Mouse (Mus musculus) neural tube, embryonic 15.5 days (tissue): ENCODE data around the gene Gcdh. TPM values are rescaled to one million over a fixed set of nuclear protein-coding genes. Genes with fewer than 3 reads are reported as not detected.

ENCODE experiments used
- ATAC-seq: fragments of 200-750 bp; cut with Nextera tagmentation; 2 replicates; pipeline ENCODE4 v1.8.0; 2017; ENCODE audit warnings: mild to moderate bottlenecking, moderate TSS enrichment, moderate library complexity; ENCODE audit not compliant: low FRiP score
- H3K27ac ChIP-seq: fragments of 300-500 bp; sonication (generic); replicated peaks from 2 replicates; pipeline ENCODE4 v1.5.1; 2015; ENCODE audit warnings: mild to moderate bottlenecking, inconsistent platforms
- H3K27me3 ChIP-seq: fragments of 300-500 bp; sonication (generic); replicated peaks from 2 replicates; pipeline ENCODE4 v1.6.1; 2015; ENCODE audit warnings: inconsistent platforms
- H3K36me3 ChIP-seq: fragments of 300-500 bp; sonication (generic); 2 replicates; pipeline ENCODE4 v1.6.1; 2015; ENCODE audit warnings: inconsistent platforms
- H3K4me1 ChIP-seq: fragments of 300-500 bp; sonication (generic); 2 replicates; pipeline ENCODE4 v1.6.1; 2015; ENCODE audit warnings: inconsistent platforms
- H3K4me2 ChIP-seq: fragments of 300-500 bp; sonication (generic); 2 replicates; pipeline ENCODE4 v1.6.1; 2015; ENCODE audit warnings: inconsistent platforms, mild to moderate bottlenecking, moderate library complexity
- H3K4me3 ChIP-seq: fragments of 300-500 bp; sonication (generic); replicated peaks from 2 replicates; pipeline ENCODE4 v1.5.1; 2015; ENCODE audit warnings: mild to moderate bottlenecking, inconsistent platforms
- H3K9ac ChIP-seq: fragments of 300-500 bp; sonication (generic); replicated peaks from 2 replicates; pipeline ENCODE4 v1.6.1; 2015; ENCODE audit warnings: mild to moderate bottlenecking, inconsistent platforms
- H3K9me3 ChIP-seq: fragments of 300-500 bp; sonication (generic); replicated peaks from 2 replicates; pipeline ENCODE4 v1.6.1; 2016; ENCODE audit warnings: inconsistent platforms
- WGBS: fragments of 180-500 bp; shearing (Covaris S2); methylation state at CpG from one replicate; pipeline ENCODE4 v1.1.7; 2015; ENCODE audit warnings: mixed read lengths; 5-methylcytosine and 5-hydroxymethylcytosine counted together
- polyA plus RNA-seq: library from polyadenylated mRNA; unstranded; fragments of >200 nt; fragmentation: Nextera tagmentation; extraction: Ambion mirVana; gene quantifications from 2 replicates; pipeline ENCODE4 v1.2.1, GENCODE M21; 2015

The Gcdh gene
- polyA plus RNA-seq, 1 experiment from 2014 or later: 39.8 TPM

DNA sequence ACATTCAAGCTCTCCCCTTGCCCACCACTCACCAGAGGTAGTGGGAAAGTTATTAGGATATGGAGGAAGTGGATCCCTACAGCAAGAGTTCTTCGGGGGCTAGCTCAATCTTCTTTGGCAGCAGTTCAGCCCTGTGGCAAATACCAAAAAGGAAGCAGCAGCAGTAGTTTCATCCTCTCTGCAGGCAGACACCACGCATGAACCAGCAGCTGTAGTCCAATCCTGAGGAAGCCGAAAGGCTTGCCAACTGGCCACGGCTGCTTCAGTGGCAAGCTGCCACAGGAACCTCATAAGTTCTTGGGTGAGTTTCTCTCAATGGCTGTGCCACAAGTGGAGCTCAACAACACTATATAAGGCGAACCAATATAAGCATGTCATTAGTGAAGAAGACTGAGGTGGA, 2.2 kb upstream of the Gcdh start:
- Histone ChIP-seq H3K4me1 (peaks cover 23% of the 10 kb centered on the region), H3K9ac (no peak overlapping the region), H3K4me2 (no peak overlapping the region), H3K36me3 (peaks cover 1% of the 10 kb centered on the region), H3K4me3 (no peak overlapping the region), H3K27ac (no peak overlapping the region), H3K27me3 (0 out of 2 replicates have a peak, but pooled peaks cover 4% of the 10 kb centered on the region), H3K9me3 (no peaks in the 10 kb centered on the region)
- no peak for ATAC-seq
- WGBS: 81% methylated on average over 5 of the region's 5 CpGs

DNA sequence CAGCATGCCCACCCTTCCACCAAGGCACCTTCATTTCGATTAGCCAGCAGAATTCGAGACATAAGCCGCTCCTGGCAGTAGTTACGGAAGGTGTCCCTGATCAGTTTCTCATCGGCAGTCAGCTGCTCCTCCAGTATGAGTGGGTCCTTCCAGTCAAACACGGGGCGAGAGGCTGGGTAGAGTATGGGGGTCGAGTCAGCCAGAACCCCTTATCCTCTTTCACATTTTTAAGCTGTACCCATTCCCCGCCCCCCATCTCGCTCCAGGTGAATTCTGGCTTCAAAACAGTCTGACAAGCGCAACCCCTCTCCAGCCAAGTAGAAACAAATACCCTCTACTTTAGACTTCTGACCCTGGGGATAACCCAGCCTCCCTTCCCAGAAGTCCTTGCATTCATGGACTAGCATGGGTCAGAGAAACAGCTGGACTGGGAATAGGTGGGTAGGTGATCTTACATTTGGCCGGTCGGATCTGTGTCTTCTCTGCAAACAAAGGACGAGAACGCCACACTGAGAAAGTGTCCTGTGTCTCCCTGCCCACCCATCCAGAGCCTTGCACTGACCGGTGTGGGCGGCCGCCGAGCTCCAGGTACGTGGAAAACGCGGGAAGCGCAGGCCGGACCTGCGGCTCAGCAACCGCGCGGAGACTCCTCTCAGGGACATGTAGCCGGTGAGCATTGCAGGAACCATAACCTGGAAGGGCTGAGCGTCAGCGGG, 570 bp downstream of the Gcdh start:
- Histone ChIP-seq H3K4me3 (peak overlapping the region; percentile 68), H3K4me2 (peak overlapping the region; percentile 85), H3K4me1 (peaks cover 23% of the 10 kb centered on the region), H3K9ac (peak overlapping the region; percentile 73), H3K36me3 (peaks cover 22% of the 10 kb centered on the region), H3K9me3 (no peaks in the 10 kb centered on the region), H3K27me3 (no peaks in the 10 kb centered on the region), H3K27ac (peak overlapping the region; percentile 69; the same call in 1 of the 2 replicates)
- 11% methylated on average over 31 of the region's 31 CpGs for WGBS
- peak; percentile 64 for ATAC-seq

DNA sequence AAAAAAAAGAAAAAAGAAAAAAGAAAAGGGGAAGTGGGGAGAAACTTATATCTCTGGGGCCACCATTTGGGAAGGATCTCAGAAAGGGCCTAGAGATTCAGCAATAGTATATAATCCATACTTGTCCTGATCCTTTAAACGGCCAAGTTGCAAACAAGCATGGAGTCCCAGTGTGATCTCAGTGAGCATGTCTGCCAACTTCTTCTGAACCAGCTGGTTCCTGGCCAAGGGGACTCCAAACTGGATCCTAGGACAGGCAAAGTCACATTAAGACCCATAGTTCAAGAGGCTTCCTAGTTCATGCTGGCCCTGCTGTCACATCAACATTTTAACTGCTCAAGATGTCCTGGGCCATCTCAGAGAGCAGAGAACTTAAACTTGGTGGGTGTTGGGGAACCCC, 4.6 kb downstream of the Gcdh start:
- no peak for ATAC-seq
- Histone ChIP-seq H3K9me3 (no peaks in the 10 kb centered on the region), H3K27me3 (no peaks in the 10 kb centered on the region), H3K9ac (no peak overlapping the region), H3K4me3 (no peak overlapping the region), H3K27ac (no peak overlapping the region), H3K36me3 (peaks cover 48% of the 10 kb centered on the region), H3K4me1 (peaks cover 17% of the 10 kb centered on the region), H3K4me2 (no peak overlapping the region)
- WGBS: 100% methylated on average over 1 of the region's 1 CpGs

DNA sequence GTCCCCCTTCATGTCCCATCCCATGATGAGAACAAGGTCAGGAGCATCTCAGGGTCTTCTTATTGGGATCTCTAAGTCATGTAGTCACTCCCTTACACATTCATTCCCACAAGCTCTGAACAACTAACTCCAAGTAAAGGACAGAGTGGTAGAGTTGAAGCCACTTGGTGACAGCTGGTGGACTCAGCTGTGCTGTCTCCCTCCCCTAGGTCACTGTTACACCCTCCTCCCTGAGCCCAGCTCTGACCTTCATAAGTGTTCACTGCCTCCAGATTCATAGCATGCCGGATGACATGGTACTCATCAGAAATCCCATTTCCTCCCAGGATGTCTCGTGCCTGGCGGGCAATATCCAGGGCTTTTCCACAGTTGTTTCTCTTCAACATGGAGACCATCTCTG, 5.4 kb downstream of the Gcdh start:
- no peak overlapping the region for H3K4me2 ChIP-seq
- ATAC-seq: no peak
- WGBS: 96% methylated on average over 3 of the region's 3 CpGs
- H3K9me3 ChIP-seq: no peaks in the 10 kb centered on the region
- peaks cover 13% of the 10 kb centered on the region for H3K4me1 ChIP-seq
- no peak overlapping the region for H3K4me3 ChIP-seq
- no peak overlapping the region for H3K9ac ChIP-seq
- peaks cover 48% of the 10 kb centered on the region for H3K36me3 ChIP-seq
- H3K27me3 ChIP-seq: no peaks in the 10 kb centered on the region
- no peak overlapping the region for H3K27ac ChIP-seq

DNA sequence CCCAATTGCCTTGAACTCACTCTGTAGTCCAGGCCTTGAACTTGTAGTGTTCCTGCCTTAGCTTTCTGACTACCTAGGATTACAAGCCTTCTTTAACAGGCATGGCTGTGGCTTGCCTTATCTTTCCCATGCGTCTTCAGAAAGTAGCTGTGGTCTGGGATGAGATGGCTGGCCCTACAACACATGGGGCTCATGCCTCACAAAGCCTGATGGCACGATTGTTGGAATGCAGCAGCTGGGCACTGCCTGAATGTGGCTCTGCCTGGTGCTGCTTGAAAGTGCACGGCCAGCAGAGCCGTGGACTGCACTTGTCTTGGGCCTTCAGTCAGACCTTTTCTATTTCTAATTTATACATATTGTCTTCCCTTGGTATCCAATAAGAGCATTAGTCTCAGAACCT, 9.0 kb downstream of the Gcdh start:
- no peaks in the 10 kb centered on the region for H3K4me1 ChIP-seq
- H3K27ac ChIP-seq: no peak overlapping the region
- no peak for ATAC-seq
- no peaks in the 10 kb centered on the region for H3K9me3 ChIP-seq
- H3K4me2 ChIP-seq: no peak overlapping the region
- H3K9ac ChIP-seq: no peak overlapping the region
- no peak overlapping the region for H3K4me3 ChIP-seq
- H3K27me3 ChIP-seq: no peaks in the 10 kb centered on the region
- WGBS: 94% methylated on average over 4 of the region's 4 CpGs
- H3K36me3 ChIP-seq: peaks cover 39% of the 10 kb centered on the region

DNA sequence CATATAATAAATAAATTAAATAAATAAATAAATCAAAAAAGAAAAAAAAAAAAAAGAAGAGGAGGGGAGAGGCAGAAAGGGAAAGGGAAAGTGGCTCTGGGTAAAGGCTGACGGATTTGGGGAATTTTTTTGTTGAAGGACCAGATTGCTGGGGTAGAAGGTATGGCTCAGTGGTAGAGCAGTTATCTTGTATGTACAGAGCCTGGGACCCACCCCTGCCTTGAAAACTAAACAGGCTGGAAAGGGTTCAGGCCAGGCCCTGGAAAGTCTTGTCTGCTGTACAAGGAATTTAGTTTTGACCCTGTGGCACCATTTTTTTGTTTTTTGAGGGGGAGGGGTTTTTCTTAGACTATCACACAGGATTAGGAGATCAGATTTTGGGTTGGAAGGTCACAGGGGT, 14.8 kb downstream of the Gcdh start:
- Histone ChIP-seq H3K4me3 (no peak overlapping the region), H3K4me2 (no peak overlapping the region), H3K27me3 (no peaks in the 10 kb centered on the region), H3K27ac (no peak overlapping the region), H3K9me3 (no peaks in the 10 kb centered on the region), H3K36me3 (no peaks in the 10 kb centered on the region), H3K4me1 (no peaks in the 10 kb centered on the region), H3K9ac (no peak overlapping the region)
- no peak for ATAC-seq
- WGBS: 97% methylated on average over 1 of the region's 1 CpGs

DNA sequence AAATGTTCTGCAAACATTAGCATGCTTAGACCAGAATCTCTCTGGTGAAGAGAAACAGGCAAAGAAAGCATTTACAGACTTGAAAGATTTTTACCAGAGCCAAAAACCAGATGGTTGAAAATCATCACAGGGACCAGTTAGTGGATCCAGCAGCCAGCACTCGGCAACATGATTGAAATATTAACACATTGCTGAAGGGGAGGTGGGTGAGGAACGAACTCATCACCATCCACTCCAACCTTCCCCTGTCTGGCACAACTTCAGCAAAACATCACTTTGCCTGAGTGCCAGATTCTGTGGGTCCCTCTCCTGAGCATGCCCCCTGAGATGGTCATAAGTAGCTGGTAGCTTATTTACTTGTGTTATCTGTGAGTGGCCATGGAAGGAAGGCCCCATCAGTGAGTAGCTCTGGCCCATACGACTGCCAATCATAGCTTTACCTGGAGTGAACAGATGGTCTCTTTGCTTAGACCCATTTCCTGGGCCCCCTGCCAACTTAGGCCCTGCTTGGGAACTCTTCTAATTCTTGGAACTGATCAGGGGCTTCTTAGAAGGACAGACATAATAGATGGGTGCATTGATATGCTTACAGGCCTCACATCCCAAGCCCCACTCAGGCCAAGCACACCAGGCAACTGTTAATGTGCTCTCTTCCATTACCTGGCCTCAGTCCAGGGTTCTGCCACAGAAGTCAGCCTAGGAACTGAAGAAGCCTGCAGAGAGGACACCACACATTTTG, 16.3 kb downstream of the Gcdh start:
- no peak overlapping the region for H3K4me2 ChIP-seq
- WGBS: 74% methylated on average over 3 of the region's 3 CpGs
- H3K36me3 ChIP-seq: no peaks in the 10 kb centered on the region
- H3K4me1 ChIP-seq: peaks cover 6% of the 10 kb centered on the region
- no peak overlapping the region for H3K9ac ChIP-seq
- H3K4me3 ChIP-seq: no peak overlapping the region
- H3K27me3 ChIP-seq: peaks cover 6% of the 10 kb centered on the region; the same call in 1 of the 2 replicates
- no peak for ATAC-seq
- H3K27ac ChIP-seq: no peak overlapping the region
- no peaks in the 10 kb centered on the region for H3K9me3 ChIP-seq

DNA sequence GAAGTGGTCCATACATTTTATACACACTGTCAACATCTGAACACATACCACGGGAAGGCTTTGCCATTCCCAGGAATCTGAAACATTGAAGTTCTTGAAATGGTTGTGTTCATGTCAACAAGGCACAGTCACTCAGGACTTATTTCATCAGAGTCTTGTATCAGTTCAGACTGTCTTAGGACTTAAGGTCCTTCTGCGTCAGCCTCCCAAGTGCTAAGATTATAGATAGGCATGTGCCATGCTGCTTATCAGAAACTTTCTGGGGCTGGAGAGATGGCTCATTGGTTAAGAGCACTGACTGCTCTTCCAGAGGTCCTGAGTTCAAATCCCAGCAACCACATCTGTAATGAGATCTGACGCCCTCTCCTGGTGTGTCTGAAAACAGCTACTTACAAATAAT, 19.4 kb downstream of the Gcdh start:
- Histone ChIP-seq H3K9ac (no peak overlapping the region), H3K4me1 (peaks cover 16% of the 10 kb centered on the region), H3K9me3 (no peaks in the 10 kb centered on the region), H3K27me3 (peaks cover 7% of the 10 kb centered on the region; the same call in 1 of the 2 replicates), H3K4me3 (no peak overlapping the region), H3K36me3 (peaks cover 5% of the 10 kb centered on the region; the same call in 1 of the 2 replicates), H3K4me2 (no peak overlapping the region), H3K27ac (no peak overlapping the region)
- no peak for ATAC-seq
- 94% methylated on average over 3 of the region's 3 CpGs for WGBS

DNA sequence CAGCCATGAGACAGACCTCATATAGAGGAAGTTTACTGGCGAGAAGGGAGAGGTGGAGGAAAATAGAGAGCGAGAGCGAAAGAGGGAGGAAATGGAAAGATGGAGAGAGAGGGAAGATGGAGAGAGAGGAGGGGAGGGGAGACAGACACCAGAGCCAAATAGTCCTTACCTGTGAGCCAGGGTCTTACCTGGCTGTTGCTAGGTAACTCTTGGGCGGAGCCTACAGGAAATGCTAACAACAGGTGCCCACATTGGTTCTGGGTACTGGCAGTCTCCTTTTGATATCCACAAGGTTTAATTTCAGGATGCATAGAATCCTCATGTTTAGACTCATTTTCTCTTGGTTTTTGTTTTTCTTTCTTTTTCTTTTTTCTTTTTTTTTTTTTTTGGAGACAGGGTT, 20.7 kb downstream of the Gcdh start:
- peak overlapping the region; percentile 97 for H3K4me2 ChIP-seq
- peaks cover 18% of the 10 kb centered on the region for H3K36me3 ChIP-seq
- no peak overlapping the region for H3K27ac ChIP-seq
- WGBS: 78% methylated on average over 4 of the region's 4 CpGs
- peak overlapping the region; percentile 49 for H3K4me3 ChIP-seq
- H3K4me1 ChIP-seq: peaks cover 16% of the 10 kb centered on the region
- ATAC-seq: no peak
- H3K27me3 ChIP-seq: peaks cover 7% of the 10 kb centered on the region; the same call in 1 of the 2 replicates
- peak overlapping the region; percentile 47; the same call in 1 of the 2 replicates for H3K9ac ChIP-seq
- no peaks in the 10 kb centered on the region for H3K9me3 ChIP-seq

DNA sequence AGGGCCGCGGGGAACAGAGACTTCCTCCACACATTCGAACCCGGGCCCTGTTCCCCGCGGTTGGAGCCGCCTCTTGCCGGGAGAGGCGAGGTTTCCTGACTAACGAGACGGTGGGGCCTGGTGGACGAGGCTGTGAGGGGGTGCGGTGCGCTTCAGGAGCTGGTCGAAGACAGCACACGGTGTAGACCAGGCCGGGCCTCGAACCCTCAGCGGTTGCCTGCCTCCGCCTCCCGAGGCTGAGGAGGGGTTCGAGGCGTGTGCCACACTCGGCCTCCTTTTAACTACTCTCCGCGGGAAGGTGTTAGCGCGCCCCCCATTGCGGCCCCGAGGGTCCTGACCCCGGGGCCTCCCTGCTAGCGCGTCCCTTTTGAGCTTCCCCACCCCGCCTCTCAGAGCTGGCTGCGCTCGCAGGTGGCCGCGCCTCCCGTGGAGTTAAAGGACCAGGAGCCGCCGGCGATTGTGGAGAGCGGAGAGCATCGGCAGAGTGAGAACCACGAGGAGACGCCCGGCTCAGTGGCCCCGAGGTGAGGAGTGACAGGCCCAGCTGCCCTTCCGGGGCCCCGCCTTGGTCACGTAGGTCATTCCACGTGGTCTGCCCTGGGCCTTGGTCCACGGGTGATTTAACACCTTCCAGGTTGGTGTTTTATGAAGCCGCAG, 21.3 kb downstream of the Gcdh start:
- H3K36me3 ChIP-seq: peaks cover 24% of the 10 kb centered on the region
- H3K4me2 ChIP-seq: peak overlapping the region; percentile 97
- peak overlapping the region; percentile 47 for H3K9ac ChIP-seq
- no peak overlapping the region for H3K27ac ChIP-seq
- peak; percentile 55 for ATAC-seq
- H3K9me3 ChIP-seq: no peaks in the 10 kb centered on the region
- H3K4me1 ChIP-seq: peaks cover 16% of the 10 kb centered on the region
- WGBS: 4% methylated on average over 54 of the region's 54 CpGs
- peaks cover 7% of the 10 kb centered on the region; the same call in 1 of the 2 replicates for H3K27me3 ChIP-seq
- peak overlapping the region; percentile 49 for H3K4me3 ChIP-seq

DNA sequence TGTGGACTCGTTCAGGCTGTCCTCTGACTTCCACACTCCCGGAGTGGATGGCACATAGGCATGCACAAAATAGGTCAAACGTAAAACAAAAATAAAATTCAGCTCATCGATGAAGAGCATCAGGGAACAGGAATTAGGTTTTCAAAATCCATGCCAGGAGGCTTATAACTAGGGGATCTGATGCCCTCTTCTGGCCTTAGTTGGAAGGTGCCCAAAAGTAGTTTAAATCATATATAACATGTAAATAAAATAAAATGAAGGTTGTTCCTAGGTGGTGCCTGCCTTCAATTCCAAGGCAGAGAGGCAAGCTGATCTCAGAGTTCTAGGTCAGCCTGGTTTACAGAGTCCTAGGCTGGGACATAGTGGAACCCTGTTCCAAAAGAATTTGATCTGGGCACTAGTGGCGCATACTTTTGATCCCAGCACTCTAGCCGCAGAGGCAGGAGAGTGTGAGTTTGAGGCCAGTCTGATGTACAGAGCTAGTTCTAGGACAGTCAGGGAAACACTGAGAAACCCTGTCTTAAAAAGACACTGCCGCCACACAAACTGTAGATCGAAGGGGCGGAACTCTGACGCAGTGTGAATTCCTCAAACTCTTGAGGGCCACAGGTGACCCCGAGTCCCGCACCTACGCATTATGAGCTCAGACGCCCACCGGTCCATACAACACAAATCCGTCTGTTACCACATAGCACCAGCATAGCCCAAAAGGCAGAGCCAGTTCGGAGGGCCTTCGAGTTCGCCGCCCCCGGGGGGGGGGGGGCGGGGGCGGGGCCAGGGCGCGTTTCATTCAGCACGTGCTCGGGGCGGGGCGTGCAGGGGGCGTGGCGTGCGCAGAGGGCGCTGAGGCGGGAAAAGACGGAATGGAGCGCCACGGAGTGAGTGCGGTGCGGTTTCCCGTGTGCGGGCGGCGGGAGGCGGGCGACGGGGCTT, 22.1 kb downstream of the Gcdh start, which contains the start of gene Syce2:
Gene Syce2 (plus strand): TSS at position 736 of the 933 bp plus-strand sequence.
- ATAC-seq: peak; percentile 84
- Histone ChIP-seq H3K4me3 (peak within 1 kb of the TSS; percentile 49), H3K4me2 (peak within 1 kb of the TSS; percentile 97), H3K27ac (no peak within 1 kb of the TSS), H3K9ac (peak within 1 kb of the TSS; percentile 47), H3K36me3 (peaks cover 32% of the 10 kb centered on the region), H3K4me1 (peaks cover 16% of the 10 kb centered on the region), H3K27me3 (peaks cover 7% of the 10 kb centered on the region; the same call in 1 of the 2 replicates), H3K9me3 (no peaks in the 10 kb centered on the region)
- 16% methylated on average over 41 of the region's 46 CpGs for WGBS
